Mouse (Mus musculus) B cell, adult 2 months (primary cell): ENCODE data around the gene Atp2b4.
A peak's percentile ranks its signal among the peaks of the same experiment; 100 is the strongest.
"Not testable (repeated sequence)": the region's sequence is repeated elsewhere in the genome, so short reads cannot be mapped to it uniquely, and the experiment has no call there.

Experiments used
- DNase-seq, 2 experiments: peaks; one replicate each; pipeline ENCODE4 v3.0.0; 2022

Gene Atp2b4

DNA sequence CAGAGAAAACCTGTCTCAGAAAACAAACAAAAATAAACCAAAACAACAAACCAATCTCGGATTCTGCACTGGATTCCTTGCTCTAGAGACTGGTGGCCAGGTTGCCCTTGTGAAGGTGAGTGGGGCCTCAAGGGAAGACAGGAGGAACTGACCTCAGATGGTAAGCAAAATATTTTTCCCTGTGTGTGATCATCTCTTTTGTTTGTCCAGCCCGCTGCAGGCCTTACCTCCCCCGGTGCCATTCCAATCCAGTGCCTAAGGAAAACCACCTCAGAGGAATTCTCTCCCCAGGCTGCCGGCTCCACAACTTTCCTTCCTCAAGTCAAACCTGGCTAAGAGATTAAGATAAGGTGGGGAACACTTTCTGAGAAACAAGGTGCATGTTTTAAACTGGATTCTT lies 108.6 kb downstream of the Atp2b4 start:
- DNase-seq = no peak

DNA sequence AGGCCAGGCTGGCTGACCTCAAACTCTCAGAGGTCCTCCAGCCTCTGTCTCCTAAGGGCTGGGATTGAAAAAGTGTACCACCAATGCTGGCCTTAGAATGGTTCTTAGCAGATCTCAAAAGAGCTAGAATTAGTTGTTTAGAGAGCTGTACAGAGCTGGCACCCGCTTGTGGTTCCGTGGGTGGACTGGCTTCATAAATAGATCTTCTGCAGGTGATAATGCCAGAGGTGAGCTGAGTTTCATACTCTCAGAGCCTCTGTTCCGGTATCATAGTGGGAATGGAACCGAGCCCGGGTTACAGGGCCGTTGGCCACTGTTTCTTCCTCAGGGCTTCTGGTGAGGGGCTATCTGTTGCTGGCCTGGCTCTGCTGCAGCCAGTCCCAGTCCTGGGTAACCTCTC lies 109.8 kb downstream of the Atp2b4 start:
- DNase-seq = no peak

DNA sequence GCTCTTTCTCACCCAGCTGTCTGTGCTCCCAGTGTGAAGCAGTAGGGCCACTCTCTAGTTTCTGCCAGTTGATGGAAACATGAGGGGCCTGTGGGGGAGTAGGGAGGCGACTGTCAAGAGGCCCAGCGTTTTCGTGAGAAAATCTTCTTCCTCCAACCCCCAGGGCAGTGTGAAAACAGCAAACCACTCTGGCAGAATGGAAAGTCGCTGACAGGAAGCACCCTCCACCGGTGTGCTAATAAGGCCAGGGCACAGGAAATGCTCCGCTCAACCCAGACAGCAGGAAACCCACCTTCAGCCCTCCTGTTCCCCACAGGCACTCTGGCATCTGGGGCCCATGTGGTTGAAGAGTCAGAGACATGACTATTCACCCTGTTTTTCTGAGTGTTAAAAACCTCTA lies 110.9 kb downstream of the Atp2b4 start, which contains the start of gene Lax1:
Lax1 (minus strand) TSS at position 212 of the 400 bp plus-strand sequence.
- DNase-seq = peak; percentile 76 to 77

DNA sequence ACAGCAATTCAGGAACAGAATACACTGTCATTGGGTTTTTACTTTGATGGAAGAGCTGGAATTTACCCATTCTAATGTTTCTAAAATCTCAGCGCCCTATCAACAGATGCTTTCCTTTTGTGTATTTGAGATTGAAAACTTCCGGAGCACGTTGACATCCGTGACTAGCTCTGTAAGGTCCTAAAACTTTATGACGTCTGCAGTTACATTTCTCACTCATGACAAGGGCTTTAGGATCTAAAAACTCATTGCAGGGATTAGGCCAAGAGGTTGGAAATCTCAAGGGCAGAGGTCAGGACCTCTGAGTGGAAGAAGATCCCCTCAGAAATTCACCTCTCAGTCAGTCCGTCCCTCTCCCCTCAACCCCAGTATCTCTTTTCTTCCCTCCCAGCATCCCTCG lies 112.5 kb downstream of the Atp2b4 start:
- no peak for DNase-seq

DNA sequence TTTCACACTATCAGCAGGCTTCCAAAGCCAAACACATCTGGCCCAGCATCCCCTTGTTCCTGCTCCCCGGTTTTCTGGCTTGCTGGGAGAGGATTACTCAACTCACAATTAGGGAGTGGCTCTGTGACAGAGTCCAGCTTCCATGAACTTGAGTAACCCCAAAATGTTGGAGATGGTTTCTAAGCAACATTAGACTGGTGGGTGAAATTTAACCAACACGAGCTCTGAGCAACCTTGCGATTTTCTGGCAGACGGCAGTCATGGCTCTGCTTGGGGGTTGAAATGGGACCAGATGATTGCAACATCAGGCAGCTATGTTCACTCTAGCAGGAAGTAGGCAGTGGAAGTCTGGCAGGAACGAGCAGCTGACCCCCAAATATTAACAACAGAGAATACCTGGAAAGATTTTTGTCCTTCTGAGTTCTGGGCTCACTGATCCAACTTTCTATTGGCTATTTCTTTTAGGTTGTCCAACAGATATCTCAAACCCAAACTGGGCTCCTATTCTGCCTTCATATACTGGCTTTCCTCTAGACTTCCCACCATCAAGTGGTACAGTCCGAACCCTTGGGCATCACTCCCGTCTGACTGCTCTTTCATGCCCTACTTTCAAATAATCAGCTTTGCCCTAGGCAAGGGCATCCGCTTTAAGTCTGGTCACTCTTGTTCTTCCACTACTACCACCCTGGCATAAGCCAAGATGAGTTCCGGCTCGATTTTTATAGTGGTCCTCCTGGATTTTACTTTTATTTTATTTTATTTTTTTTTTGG lies 114.9 kb downstream of the Atp2b4 start:
- no peak for DNase-seq

DNA sequence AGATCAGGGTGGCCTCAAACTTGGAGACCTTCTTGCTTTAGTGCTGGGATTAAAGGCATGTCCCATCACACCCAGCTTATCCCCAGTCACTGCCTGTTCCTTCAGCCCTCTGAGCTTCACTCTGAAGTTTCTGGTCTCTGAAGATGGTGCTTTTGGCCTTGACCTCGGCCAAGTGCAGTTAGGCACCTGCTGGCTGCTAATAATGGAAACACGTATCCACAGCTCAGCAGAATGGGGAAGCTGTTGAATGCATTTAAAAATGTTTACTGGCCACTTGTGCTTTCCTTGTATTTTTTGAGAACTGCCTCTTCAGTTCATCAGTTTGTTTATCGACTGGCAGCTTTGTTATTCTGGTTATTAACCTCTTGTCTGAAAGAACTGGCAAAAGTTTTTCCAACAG lies 129.0 kb downstream of the Atp2b4 start:
- no peak for DNase-seq

DNA sequence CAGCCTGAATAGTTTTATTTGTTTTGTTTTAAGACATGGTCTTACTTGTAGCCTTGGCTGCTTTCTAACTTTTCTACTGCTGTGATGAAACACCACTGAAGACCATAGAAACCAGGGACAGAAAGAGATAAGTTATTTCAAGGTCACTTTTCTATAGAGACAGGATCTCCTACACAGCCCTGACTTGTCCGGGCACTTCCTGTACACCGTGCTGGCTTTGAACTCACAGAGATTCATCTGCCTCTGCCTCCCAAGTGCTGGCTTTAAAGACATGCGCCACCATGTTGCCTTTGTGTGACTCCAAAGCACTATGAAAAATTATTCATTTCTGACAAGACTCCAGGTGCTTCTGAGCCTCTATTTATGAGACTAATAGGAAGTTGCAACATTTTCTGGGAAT lies 129.6 kb downstream of the Atp2b4 start:
- no peak for DNase-seq

DNA sequence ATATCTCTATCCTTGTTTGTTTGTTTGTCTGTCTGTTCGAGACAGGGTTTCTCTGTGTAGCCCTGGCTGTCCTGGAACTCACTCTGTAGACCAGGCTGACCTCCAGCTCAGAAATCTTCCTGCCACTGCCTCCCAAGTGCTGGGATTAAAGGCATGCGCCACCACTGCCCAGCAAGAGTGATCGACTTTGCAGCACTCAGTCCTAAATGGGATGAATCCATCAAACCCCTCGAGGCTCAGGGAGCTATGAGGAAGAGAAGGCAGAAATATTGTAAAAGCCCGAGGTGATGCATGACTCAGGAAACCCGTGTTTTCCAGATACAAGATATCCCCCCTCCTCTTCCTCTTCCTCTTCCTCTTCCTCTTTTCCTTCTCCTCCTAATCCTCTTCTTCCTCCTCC lies 130.1 kb downstream of the Atp2b4 start:
- no peak for DNase-seq

DNA sequence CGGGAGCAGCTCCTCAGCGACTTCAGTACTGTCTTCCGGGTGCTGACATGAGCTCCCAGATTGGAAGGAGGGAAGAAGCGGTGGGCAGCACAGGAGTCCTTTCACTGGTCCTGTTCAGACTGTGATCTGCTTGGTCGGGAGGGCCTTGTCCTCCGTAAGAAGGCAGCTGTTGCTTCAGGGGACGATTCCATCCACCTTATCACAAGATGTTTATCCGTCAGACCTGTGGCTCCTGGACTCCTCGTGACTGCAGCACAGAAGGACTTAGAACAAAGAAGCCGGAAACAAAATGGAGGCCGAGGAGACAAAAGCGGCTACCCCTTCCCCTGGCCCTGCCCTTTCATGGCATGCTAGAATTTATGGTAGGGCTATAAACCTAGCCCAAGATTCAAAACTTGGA lies 130.7 kb downstream of the Atp2b4 start:
- DNase-seq = no peak

DNA sequence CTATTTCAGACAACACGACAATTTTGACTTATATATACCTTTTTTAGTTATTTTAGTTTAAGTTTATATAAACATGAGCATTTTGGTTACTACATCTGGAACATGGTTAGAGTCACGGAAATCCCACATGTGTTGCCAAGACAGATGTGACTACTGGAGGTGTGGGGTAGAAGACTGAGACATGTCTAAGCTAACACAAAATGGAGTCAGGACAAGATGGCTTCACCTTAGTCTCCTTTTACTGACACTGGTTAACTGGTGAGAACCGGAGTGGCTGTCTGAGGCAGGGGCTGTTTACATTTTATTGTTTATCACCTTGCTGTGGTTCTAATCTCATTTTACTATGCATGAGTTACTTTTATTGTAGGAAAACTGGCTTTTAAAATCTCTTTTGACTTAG lies 132.2 kb downstream of the Atp2b4 start:
- no peak for DNase-seq

DNA sequence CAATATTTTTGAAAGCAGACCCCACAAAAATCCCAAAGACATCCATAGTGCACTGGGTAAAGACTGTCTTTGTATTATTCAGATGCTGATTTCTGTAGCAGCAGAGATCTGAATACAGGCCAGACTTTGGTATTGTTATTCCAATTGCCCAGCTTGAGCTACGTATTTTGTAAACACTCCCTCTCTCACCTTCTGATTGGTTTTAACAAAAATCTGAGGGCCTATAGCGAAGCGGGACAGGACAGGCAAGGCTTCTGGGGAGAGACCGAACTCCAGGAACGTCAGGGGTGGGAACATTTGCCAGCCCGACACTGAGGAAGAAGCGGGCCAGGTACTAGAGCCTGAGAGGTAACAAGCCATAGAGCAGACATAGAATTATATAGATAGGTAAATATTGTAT lies 133.1 kb downstream of the Atp2b4 start:
- no peak for DNase-seq

DNA sequence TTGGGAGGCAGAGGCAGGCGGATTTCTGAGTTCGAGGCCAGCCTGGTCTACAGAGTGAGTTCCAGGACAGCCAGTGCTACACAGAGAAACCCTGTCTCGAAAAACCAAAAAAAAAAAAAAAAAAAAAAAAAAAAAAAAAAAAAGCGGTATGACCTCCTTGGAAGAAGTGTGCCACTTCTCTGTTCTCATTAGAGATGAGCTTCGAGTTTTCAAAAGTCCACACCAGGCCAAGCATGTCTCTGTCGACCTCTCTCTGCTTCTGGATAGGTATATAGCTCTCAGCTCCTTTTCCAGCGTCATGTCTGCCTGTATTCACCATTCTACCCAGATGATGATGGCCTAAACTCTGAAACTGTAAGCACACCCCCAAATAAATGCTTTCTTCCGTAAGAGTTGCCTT lies 135.1 kb downstream of the Atp2b4 start:
- not testable (repeated sequence) for DNase-seq

DNA sequence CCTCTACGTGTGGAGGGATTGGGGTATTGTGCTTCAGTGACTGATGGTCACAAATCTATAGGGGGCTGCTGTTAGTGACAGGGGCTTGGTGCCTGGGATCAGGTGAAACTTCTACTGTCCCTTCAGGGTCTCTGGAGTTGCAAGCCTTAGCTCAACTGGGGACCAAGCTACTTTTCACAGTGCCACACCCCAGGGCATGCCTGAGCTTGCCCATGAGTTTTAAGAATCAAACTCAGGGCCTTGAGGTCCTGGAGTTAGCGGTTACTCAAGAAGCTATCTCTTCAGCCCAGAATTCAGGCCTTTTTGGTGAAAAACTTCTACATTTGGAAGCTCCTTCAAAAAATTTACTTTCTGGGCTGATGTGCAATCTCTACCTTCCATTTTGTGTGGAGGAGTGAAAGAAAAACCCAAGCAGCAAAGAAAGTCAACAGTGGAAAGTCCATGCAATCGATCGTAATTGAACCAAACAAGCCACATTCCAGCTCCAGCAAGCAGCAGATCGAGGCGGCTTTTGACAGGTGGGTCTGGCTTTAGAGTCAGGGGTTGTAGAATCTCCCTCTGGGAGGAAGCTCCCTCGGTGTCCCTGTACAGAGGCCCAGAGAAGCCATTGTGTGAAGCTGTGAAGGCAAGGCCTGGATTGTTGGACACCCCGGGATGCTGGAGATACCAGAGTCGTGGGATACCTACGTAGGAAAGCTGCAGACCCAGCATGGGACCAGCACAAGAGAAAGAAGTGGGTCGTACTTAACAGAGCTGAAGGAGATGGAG lies 136.5 kb downstream of the Atp2b4 start:
- DNase-seq = no peak

DNA sequence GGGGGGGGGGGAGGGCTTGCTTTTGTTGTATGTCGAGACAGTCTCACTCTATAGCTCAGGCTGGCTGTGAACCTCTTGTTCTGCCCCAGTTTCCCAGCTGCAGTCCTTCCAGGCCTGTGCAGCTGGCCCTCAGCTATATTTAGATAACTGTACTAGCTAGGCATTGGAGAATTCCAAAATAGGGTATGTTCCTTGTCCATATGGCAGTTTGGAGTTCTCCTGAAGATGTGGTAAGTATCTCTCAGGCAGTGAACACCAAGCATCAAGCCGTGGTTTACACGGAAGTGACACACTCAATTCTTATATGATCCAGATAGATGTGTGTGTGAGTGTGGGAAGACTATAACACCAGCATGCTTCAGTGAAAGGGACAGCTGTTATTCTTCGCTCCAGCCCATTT lies 137.4 kb downstream of the Atp2b4 start:
- no peak for DNase-seq

DNA sequence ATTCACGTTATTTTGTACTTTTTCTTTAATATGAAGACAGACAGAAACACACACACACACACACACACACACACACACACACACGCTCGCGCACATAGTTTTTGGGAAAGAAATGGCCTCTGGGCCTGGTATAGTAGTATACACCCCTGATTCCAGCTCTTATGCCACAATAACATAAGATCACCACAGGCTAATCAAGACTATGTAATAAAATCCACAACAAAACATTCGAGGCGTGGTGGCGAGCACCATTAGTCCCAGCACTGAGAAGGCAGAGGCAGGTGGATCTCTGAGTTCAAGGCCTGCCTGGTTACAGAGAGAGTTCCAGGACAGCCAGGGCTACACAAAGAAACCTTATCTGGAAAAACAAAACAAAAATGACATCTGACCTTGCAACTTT lies 137.9 kb downstream of the Atp2b4 start:
- DNase-seq = no peak

DNA sequence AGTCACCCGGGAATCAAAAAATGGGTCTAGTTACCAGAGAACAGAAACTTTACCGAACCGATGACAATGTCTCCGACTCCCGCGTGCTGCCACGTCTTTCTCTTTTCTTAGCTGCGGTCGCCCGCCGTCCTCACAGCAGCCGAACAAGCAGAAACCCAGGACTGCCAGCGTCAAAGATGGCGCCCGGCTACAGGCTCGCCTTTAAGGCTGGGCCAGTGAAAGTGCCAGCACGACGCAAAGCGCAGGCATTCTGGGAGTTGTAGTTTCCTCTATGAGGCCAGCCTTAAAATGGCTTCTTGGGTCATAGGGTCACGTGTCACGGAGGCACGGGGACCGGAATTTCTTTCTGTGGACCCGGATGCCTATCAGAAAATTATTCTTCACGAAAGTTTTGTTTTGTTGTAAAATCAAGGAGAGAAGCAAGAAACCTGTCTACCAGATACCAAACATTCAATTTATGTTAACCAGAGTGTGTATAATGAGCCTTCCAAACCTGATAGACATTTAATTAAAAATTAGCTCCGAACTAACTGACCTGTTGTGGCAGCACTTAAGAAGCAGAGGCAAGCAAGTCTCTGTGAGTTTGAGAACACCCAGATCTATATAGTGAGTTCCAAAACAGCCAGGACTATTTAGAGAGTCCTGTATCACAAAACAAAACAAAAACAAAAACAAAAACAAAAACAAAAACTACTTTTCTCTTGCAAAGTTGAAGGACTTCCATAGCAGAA lies 139.5 kb downstream of the Atp2b4 start, which contains the start of gene Gm38394:
Gm38394 (minus strand) TSS at position 116 of the 731 bp plus-strand sequence.
- DNase-seq = peak; percentile 88 to 89

DNA sequence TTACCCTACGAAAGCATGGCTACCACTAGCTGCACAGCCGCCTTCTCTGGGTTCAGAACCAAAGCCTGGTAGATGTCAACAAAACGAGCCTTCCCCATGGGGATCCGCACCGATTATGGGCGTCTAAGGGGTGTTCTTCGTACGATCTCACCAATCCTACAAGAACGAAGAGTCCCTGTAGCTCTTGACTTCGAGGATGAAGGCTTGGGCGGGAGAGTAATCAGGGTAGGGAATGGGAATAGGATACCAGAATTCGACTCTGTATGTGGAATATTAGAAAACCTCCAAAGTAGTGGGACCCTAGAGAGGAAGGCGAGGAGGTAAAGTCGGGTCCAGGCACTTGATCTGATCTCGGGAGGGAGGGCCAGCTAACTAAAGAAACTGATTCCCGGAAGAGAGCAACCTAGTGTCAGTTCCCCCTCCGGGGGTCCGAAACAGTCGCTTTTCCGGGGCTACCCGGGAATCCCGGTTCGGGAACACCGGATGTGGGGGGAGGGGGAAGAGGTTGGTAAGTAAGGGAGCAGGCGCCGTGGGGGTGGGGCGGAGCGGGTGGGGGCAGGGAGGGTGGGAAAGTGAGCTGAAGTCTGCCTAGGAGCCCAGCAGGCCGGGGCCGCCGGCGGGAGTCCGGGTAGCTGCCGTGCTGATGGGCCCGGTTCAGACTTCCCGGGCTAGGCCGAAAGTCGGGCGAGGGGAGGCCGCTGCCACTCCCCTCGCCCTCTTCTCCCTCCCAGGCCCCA lies 140.2 kb downstream of the Atp2b4 start, which contains the start of gene Zbed6:
Zbed6 (minus strand) TSS at position 420 of the 737 bp plus-strand sequence.
- DNase-seq = peak; percentile 32 to 46

DNA sequence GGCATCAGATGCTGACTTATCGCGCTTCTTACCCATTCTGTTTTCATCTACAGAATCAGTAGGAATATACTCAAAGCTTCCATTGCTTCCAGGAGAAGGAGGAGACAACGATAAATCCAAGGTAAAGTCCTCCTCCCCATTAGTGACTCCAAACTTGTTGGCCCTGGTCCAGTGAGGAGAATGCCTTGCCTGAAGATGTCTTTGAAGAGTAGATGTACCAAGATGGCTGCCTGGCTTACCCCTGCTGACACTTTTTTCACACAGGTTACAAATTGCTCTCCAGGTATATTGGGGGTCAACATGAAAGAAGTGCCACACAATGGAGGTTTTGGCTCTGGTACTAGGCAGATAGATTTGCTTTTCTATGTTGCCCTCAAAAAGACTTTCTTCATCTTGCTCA lies 142.0 kb downstream of the Atp2b4 start:
- no peak for DNase-seq

DNA sequence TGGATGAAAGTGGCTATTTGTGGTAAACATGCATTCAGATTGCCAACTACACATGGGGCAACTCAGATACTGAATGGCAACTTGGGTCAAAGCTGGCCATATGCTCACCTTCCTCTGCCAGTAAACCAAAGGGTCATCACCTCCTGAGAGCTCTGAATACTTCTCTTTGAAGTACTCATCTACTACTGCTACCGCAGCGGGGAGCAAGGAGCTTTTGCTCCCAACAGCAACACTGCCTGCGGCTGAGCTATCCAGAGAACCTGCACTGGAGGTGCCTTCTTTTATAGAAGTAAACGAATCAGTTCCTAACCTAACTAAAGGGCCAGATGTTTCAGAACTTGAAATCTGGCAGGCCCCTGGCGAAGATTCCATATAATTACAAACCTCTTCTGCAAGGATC lies 144.0 kb downstream of the Atp2b4 start:
- no peak for DNase-seq

DNA sequence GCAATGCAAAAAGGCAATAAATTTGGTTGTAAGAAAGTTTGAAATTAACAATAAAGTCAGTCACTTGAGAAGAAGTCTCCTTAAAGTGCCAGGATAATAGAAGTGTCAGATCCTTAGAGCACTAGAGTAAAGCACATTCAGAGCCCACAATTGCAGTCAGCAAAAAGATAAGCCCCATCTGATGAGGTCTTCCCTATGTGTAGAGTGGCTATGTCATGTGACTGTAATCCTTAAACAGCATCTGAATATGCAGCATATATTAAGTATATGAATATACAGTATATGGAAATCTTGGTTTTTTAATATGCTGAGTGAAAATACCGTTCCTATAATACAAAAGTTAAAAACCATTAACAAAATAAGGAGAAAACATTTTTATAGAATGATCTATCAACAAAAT lies 147.8 kb downstream of the Atp2b4 start:
- no peak for DNase-seq

DNA sequence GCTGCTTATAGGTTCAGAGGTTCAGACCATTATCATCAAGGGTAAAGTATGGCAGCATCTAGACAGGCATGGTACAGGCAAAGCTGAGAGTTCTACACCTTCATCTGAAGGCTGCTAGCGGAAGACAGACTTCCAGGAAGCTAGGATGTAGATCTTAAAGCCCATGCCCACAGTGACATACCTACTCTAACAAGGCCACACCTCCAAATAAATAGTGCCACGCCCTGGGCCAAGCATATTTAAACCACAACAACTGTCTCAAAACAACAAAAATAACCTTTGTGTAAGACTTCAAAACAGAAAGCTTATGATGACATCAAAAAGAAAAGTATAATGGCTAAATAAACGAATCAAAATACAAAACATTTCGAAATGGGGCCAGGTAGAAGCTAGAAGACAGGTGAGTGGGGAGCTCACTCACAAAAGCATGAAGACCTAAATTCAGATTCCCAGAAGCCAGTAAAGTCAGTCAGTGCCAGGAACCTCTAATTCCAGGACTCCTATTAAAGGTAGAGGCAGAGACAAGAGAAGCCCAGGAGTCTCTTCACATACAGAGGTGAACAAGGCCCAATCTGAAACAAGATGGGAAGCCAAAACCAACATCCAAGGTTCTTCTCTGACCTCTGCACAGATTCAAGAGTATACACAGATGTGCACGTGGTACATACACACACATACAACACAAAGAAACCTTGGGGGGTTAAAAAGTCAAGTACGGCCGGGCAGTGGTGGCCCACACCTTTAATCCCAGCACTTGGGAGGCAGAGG lies 150.4 kb downstream of the Atp2b4 start:
- DNase-seq = no peak
